Mouse (Mus musculus): ENCODE measurements around the gene Fam81b. TPM values are rescaled to one million over a fixed set of nuclear protein-coding genes. Genes with fewer than 3 reads are reported as not detected.

Fam81b gene
- polyA plus RNA-seq, 1 experiment, result not detected

DNA sequence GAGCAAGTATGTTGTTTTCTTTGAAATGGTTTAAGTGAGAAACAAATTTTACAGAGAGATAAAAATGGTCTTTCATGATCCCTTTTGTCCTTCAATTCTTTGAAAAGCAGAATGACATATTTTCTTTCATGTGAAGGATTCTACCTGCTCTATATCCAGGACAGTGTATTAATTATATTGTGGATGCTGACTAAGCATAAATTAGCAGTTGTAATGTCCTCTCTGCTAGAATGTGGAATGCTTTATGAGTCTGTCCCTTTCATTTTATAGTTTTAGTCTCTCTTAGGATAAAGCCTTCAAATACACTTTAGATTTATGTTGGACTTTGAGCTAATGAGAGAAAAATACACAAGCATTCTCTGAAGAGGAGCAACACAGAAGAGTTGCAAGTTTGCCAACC lies 130.6 kb downstream of the Fam81b start:
- no peak for TF ChIP-seq MAX (IDR thresholded peaks at IDR 0.05)
- H3ac ChIP-seq (ENCODE audit: control insufficient read depth, insufficient read length, low read depth), result no peak overlapping the region
- no peak overlapping the region for H3K4me3 ChIP-seq (ENCODE audit: insufficient read depth, poor library complexity, severe bottlenecking)
- no peaks in the 10 kb centered on the region for H3K27me3 ChIP-seq (ENCODE audit: control insufficient read depth, insufficient read depth, insufficient read length)
- no peaks in the 10 kb centered on the region for H3K79me2 ChIP-seq (ENCODE audit: control insufficient read depth, insufficient read depth)
- H3K79me3 ChIP-seq (ENCODE audit: low read depth), result no peaks in the 10 kb centered on the region
- H3K36me3 ChIP-seq (ENCODE audit: control insufficient read depth, insufficient read depth), result peaks cover 26% of the 10 kb centered on the region

DNA sequence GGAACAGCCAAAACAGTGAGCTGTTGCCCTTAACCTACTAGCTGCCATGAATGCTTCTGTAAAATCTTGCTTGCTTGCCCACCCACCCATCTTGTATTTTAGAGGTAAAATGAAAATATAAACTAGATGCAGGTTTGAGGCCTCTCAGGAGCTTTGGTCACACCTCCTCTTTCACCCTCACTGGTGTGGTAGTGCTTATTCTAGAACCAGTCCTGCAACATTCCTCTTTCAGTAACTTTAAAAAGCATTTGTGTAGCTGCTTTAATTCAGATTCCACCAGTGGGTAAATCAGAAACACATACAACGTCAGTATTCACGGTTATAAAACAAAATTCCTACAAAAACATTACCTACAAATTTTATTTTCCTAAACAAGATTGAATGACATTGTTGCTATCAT lies 144.3 kb downstream of the Fam81b start:
- H3K79me3 ChIP-seq (ENCODE audit: low read depth), result no peaks in the 10 kb centered on the region
- no peaks in the 10 kb centered on the region for H3K27me3 ChIP-seq (ENCODE audit: control insufficient read depth, insufficient read depth, insufficient read length)
- H3K79me2 ChIP-seq (ENCODE audit: control insufficient read depth, insufficient read depth), result no peaks in the 10 kb centered on the region
- H3K36me3 ChIP-seq (ENCODE audit: control insufficient read depth, insufficient read depth), result peaks cover 20% of the 10 kb centered on the region
- no peak overlapping the region for H3K4me3 ChIP-seq (ENCODE audit: insufficient read depth, poor library complexity, severe bottlenecking)
- TF ChIP-seq CEBPB (IDR thresholded peaks at IDR 0.05; ENCODE audit: low read depth) (no peak), MYOD1 (IDR thresholded peaks at IDR 0.05; ENCODE audit: control insufficient read depth, insufficient read length, low read depth) (no peak), FOSL1 (IDR thresholded peaks at IDR 0.05; ENCODE audit: insufficient read depth, low read length, poor library complexity, severe bottlenecking) (no peak), USF1 (IDR thresholded peaks at IDR 0.05; ENCODE audit: low read depth) (no peak), CTCF (IDR thresholded peaks at IDR 0.05; ENCODE audit: control insufficient read depth, insufficient read depth, insufficient read length) (no peak), MYOG (IDR thresholded peaks at IDR 0.05; ENCODE audit: control insufficient read depth, extremely low read depth, insufficient read length) (no peak), MAX (IDR thresholded peaks at IDR 0.05) (no peak)
- H3ac ChIP-seq (ENCODE audit: control insufficient read depth, insufficient read length, low read depth), result no peak overlapping the region

DNA sequence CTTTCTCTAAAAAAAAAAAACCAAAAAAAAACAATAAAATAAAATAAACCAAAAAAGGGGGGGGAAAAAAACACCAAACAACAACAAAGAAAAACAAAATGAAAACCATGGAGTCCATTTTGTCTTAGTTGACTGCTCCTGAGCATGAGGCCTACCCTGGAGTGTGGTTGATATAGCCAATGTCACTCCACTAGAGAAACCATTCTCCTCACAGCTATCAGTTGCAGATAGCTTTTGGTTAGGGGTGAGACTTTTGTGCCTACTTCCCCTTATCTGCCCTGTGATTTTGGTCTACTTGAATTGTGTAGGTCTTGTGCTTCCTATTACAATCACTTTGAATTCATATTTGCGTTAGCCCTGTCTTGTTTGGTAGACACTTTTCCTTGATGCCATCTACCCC lies 147.4 kb downstream of the Fam81b start:
- Histone ChIP-seq H3K27me3 (ENCODE audit: control insufficient read depth, insufficient read depth, insufficient read length) (no peaks in the 10 kb centered on the region), H3K79me2 (ENCODE audit: control insufficient read depth, insufficient read depth) (no peaks in the 10 kb centered on the region), H3K79me3 (ENCODE audit: low read depth) (no peaks in the 10 kb centered on the region), H3K4me3 (ENCODE audit: insufficient read depth, poor library complexity, severe bottlenecking) (no peak overlapping the region), H3ac (ENCODE audit: control insufficient read depth, insufficient read length, low read depth) (no peak overlapping the region), H3K36me3 (ENCODE audit: control insufficient read depth, insufficient read depth) (peaks cover 24% of the 10 kb centered on the region)
- TF ChIP-seq MAX (IDR thresholded peaks at IDR 0.05) (no peak), CTCF (IDR thresholded peaks at IDR 0.05; ENCODE audit: control insufficient read depth, insufficient read depth, insufficient read length) (no peak), CEBPB (IDR thresholded peaks at IDR 0.05; ENCODE audit: low read depth) (no peak), MYOG (IDR thresholded peaks at IDR 0.05; ENCODE audit: control insufficient read depth, extremely low read depth, insufficient read length) (no peak), MYOD1 (IDR thresholded peaks at IDR 0.05; ENCODE audit: control insufficient read depth, insufficient read length, low read depth) (no peak), USF1 (IDR thresholded peaks at IDR 0.05; ENCODE audit: low read depth) (no peak), FOSL1 (IDR thresholded peaks at IDR 0.05; ENCODE audit: insufficient read depth, low read length, poor library complexity, severe bottlenecking) (no peak)

DNA sequence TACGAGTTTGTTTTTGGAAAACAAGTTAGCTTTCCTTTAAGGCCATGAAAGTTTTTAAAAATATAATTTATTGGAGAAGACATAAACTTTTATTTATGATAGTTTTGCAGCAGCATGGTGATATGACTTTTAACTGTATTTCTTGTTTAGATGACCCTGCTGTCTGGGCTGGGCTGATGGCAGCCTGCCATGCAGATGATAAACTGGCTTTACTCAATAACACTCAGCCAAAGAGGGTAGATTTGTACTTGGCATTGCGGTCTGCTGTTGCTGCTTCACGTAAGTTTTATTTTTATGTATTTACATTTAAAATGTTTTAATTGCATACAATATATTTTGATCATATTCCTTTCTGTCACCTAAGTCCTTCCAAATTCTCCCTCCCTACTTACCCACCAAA lies 147.8 kb downstream of the Fam81b start:
- no peak for TF ChIP-seq CTCF (IDR thresholded peaks at IDR 0.05; ENCODE audit: control insufficient read depth, insufficient read depth, insufficient read length)
- no peak for TF ChIP-seq FOSL1 (IDR thresholded peaks at IDR 0.05; ENCODE audit: insufficient read depth, low read length, poor library complexity, severe bottlenecking)
- no peak for TF ChIP-seq CEBPB (IDR thresholded peaks at IDR 0.05; ENCODE audit: low read depth)
- no peak for TF ChIP-seq MYOG (IDR thresholded peaks at IDR 0.05; ENCODE audit: control insufficient read depth, extremely low read depth, insufficient read length)
- TF ChIP-seq MYOD1 (IDR thresholded peaks at IDR 0.05; ENCODE audit: control insufficient read depth, insufficient read length, low read depth), result no peak
- Histone ChIP-seq H3K79me3 (ENCODE audit: low read depth) (no peaks in the 10 kb centered on the region), H3K36me3 (ENCODE audit: control insufficient read depth, insufficient read depth) (peaks cover 25% of the 10 kb centered on the region), H3K27me3 (ENCODE audit: control insufficient read depth, insufficient read depth, insufficient read length) (no peaks in the 10 kb centered on the region), H3ac (ENCODE audit: control insufficient read depth, insufficient read length, low read depth) (no peak overlapping the region), H3K79me2 (ENCODE audit: control insufficient read depth, insufficient read depth) (no peaks in the 10 kb centered on the region), H3K4me3 (ENCODE audit: insufficient read depth, poor library complexity, severe bottlenecking) (no peak overlapping the region)

Small RNAs within 50 kb of the gene (microRNA-seq; reads per million reads assigned to microRNA genes)
- gene Gm24025 (ENCODE audit: borderline microRNAs expressed), result not detected

Other genes starting within 250 kb of the Fam81b start
- not detected for gene Gpr150, start 248.1 kb downstream of the Fam81b start, polyA plus RNA-seq (2012; fragmentation: generic; extraction: Trizol)
- gene Arsk, start 206.4 kb downstream of the Fam81b start, polyA plus RNA-seq (2012; fragmentation: generic; extraction: Trizol), result 3.4 TPM
- gene Ttc37, start 206.3 kb downstream of the Fam81b start, polyA plus RNA-seq (2012; fragmentation: generic; extraction: Trizol), result 4.3 TPM
- 0.36 TPM for gene Mctp1, start 79.5 kb upstream of the Fam81b start, polyA plus RNA-seq (2012; fragmentation: generic; extraction: Trizol)